Mouse (Mus musculus) E14TG2a.4 (cell line): Measurements from ENCODE around the gene Pxdn.

Source experiments
- H3K27me3 ChIP-seq: 2 replicates; pipeline ENCODE4 v1.6.1; 2014; ENCODE audit warnings: low read length, control low read depth; ENCODE audit not compliant: insufficient read depth
- H3K36me3 ChIP-seq: 2 replicates; pipeline ENCODE4 v1.6.1; 2014; ENCODE audit warnings: low read length, control low read depth; ENCODE audit not compliant: insufficient read depth
- H3K4me1 ChIP-seq: replicated peaks from 2 replicates; pipeline ENCODE4 v1.6.1; 2014; ENCODE audit warnings: low read depth, low read length, control low read depth
- H3K4me3 ChIP-seq: replicated peaks from 2 replicates; pipeline ENCODE4 v1.5.1; 2014; ENCODE audit warnings: mild to moderate bottlenecking, low read length
- H3K9me3 ChIP-seq: 2 replicates; pipeline ENCODE4 v1.6.1; 2014; ENCODE audit warnings: low read length, control low read depth
- CTCF ChIP-seq: conservative IDR thresholded peaks from 2 replicates; pipeline ENCODE4 v1.5.1; 2014; ENCODE audit warnings: low read length
- NANOG ChIP-seq: IDR thresholded peaks from 2 replicates; pipeline ENCODE4 v1.6.1; 2014; ENCODE audit warnings: borderline replicate concordance, low read length, mixed read lengths
- POU5F1 ChIP-seq: IDR thresholded peaks from 2 replicates; pipeline ENCODE4 v1.6.1; 2014; ENCODE audit warnings: low read length, borderline replicate concordance

Pxdn gene

GRCm38 (mm10) chr12:29926896-29927295, 10.5 kb upstream of the Pxdn start:
- Histone ChIP-seq H3K27me3 (no peaks in the 10 kb centered on the region), H3K4me1 (peaks cover under 1% of the 10 kb centered on the region; the same call in 1 of the 2 replicates), H3K4me3 (no peak overlapping the region), H3K36me3 (no peaks in the 10 kb centered on the region), H3K9me3 (no peaks in the 10 kb centered on the region)
- TF ChIP-seq NANOG = no peak
- TF ChIP-seq CTCF = peak; percentile 41; the same call in 1 of the 2 replicates

DNA sequence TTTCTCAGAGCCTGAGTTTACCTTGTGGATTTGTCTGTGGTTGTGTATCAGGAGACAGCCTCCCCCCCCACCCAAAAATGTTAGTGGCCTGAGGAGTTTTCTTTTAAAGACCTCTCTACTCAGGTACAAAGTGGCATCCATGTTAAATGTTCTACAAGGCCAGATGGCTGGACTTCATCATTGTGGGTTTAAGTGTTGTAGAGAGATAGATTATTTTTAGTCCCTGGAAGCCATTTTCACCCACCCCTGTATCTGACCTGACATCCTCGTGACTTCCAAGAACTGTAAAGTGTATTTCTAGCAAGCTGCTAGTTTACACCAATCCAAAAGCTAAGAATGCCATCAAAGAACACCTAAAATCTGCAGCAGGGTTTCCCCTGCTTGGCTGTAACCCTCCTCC, 6.8 kb upstream of the Pxdn start:
- Histone ChIP-seq H3K4me3 (no peak overlapping the region), H3K36me3 (no peaks in the 10 kb centered on the region), H3K9me3 (no peaks in the 10 kb centered on the region), H3K27me3 (peaks cover 3% of the 10 kb centered on the region), H3K4me1 (peaks cover 20% of the 10 kb centered on the region)
- TF ChIP-seq CTCF = no peak
- TF ChIP-seq NANOG = no peak
- TF ChIP-seq POU5F1 = no peak

GRCm38 (mm10) chr12:29932951-29933350, 4.5 kb upstream of the Pxdn start:
- peaks cover 27% of the 10 kb centered on the region for H3K4me1 ChIP-seq
- TF ChIP-seq CTCF (no peak), POU5F1 (no peak)
- H3K36me3 ChIP-seq = no peaks in the 10 kb centered on the region
- no peak overlapping the region for H3K4me3 ChIP-seq
- peaks cover 24% of the 10 kb centered on the region for H3K27me3 ChIP-seq
- H3K9me3 ChIP-seq = no peaks in the 10 kb centered on the region

DNA sequence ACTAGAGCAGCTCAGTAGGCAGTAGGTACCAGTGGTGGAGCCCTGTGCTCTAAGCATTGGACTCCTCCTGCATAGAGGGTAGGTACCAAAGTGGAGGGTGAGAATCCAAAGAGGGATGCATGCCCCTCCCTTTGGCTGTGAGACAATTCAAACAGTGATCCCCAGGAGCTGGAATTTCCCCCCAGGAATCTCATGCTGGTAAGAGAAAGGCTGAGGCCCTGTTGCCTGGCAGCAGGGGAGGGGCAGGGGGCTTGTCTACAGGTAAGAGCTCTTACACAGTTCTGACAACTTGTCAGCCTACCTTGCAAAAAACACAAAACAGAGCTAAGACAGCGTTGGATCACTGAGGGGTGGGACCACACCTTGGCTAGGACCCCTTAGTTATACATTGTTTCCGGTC, 3.9 kb upstream of the Pxdn start:
- TF ChIP-seq CTCF = no peak
- TF ChIP-seq POU5F1 = no peak
- no peak for TF ChIP-seq NANOG
- H3K9me3 ChIP-seq = no peaks in the 10 kb centered on the region
- peaks cover 28% of the 10 kb centered on the region for H3K4me1 ChIP-seq
- H3K36me3 ChIP-seq = no peaks in the 10 kb centered on the region
- H3K27me3 ChIP-seq = peaks cover 29% of the 10 kb centered on the region
- H3K4me3 ChIP-seq = no peak overlapping the region

DNA sequence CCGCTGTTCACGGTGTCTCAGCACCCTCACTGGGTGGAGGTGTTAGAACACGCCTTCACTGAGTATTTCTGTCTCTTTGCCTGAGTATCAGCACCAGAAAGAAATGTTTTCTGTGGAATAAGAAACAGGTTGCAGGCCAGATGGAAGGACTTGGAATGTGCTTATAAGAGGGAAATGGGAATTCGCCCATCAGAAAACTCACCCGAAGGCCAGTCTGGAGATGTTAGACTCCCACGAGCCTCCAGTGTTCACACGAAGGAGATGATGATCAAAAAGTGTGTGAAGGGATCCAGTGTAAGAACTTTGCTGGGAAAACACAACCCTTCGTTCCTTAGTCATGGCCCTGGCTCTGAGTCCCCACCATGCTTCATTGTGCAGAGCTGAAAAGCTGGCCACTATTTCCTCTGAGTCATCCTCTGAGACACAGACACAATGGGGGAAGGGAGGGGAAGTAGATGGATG, 3.3 kb upstream of the Pxdn start:
- Histone ChIP-seq H3K4me1 (peaks cover 34% of the 10 kb centered on the region), H3K36me3 (no peaks in the 10 kb centered on the region), H3K27me3 (peaks cover 36% of the 10 kb centered on the region), H3K9me3 (no peaks in the 10 kb centered on the region), H3K4me3 (no peak overlapping the region)
- TF ChIP-seq CTCF = no peak
- TF ChIP-seq POU5F1 = no peak
- no peak for TF ChIP-seq NANOG

- Histone ChIP-seq H3K9me3 (no peaks in the 10 kb centered on the region), H3K4me3 (peak overlapping the region; percentile 79), H3K27me3 (peaks cover 56% of the 10 kb centered on the region), H3K36me3 (no peaks in the 10 kb centered on the region), H3K4me1 (peaks cover 45% of the 10 kb centered on the region)
- TF ChIP-seq NANOG (no peak), POU5F1 (no peak), CTCF (no peak)
Measured at GRCm38 (mm10) chr12:29937851-29938375, 505 bp downstream of the Pxdn start.

DNA sequence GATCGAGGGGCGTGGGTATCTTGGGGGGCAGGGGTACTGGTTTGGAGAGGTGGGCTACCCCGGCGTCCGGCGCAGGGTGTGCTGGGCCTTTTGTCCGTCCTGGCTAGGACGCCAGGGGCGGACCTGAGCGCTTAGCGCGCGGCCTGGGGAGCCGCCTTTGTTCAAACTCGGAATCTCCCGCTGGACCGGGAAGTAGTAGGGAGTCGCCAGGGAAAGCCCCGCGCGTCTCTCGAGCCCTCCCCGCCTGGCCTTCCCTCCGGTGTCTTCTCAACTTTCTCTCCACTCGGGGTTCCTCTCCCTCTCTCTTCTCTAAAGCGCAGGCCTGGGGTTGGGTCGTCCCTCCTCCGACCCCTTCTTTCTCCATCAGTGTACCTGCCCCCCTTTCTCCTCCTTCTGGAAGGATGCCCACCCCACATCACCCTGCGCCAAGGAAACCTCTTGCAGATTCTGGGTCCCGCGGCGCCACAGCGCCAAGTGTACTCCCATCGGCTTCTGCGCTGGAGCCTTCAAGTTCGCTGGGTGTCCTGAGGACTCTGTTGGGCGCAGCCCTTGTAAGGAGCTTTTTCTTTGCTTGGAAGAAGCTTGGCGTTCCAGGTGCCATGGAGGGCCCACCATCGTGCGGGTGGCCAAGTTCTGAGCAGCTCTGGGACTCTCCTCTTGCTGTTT, 1.1 kb downstream of the Pxdn start:
- H3K9me3 ChIP-seq = no peaks in the 10 kb centered on the region
- no peaks in the 10 kb centered on the region for H3K36me3 ChIP-seq
- TF ChIP-seq NANOG (no peak), POU5F1 (no peak), CTCF (no peak)
- peaks cover 40% of the 10 kb centered on the region for H3K4me1 ChIP-seq
- H3K4me3 ChIP-seq = peak overlapping the region; percentile 79
- H3K27me3 ChIP-seq = peaks cover 56% of the 10 kb centered on the region

DNA sequence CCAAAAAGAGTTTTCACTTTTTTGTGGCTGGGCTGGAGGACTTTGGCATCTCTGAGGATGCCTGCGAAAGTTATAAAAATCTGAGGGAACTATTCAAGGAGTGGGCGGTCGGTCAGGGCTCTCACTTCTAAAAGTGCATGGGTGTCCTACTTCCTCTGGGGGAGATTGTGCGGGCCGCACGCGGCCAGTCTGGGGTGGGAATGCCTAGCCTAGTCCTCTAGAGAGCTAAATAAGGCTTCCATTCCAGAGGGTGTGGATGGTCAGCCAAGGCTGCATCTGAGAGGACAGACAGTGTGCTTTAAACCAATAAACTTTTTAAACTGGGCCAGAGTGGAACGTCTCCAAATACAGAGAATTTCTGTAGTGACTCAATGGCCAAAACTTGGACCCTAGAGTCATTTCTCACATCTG, 1.9 kb downstream of the Pxdn start:
- Histone ChIP-seq H3K36me3 (no peaks in the 10 kb centered on the region), H3K4me1 (peaks cover 33% of the 10 kb centered on the region), H3K9me3 (no peaks in the 10 kb centered on the region), H3K27me3 (peaks cover 56% of the 10 kb centered on the region), H3K4me3 (peak overlapping the region; percentile 79; the same call in 1 of the 2 replicates)
- TF ChIP-seq CTCF (no peak), NANOG (no peak), POU5F1 (no peak)
